Mouse (Mus musculus): Measurements from ENCODE around the gene Wdr60. TPM values are rescaled to one million over a fixed set of nuclear protein-coding genes. Genes with fewer than 3 reads are reported as not detected.

The Wdr60 gene
- polyA plus RNA-seq, 1 experiment: not detected

DNA sequence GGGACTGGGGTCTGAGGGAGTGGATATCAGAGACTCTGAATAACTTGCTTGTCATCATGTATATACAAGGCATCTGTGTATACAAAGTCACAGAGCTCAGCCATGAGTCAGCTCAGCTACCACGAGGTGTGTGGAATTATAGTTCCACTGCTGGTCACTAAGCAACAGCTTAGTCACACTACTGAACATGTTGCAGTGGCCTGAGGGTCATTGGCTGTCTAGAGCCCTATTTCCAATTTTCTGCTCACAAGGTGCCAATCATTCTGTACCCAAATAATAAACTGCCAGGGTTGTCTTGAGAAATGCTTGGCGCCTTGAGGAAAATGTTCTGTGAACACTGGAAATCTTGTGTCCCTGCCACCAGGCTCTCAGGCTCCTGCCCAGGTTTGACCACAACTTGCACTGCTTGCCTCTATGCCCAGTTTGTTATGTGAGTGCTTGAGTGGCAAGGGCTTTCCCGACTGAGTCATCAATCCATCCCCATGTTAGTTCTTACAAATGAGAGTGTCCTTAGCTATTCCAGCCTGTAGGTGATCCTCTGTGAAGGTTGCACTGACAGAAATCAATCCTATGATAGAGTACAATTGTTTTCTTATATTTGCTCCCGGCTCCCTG is 81.3 kb downstream of the Wdr60 start:
- Histone ChIP-seq H3K27ac (ENCODE audit: insufficient read depth, low read depth, low read length) (no peak overlapping the region), H3K4me1 (ENCODE audit: control insufficient read depth, insufficient read depth, low read length) (no peaks in the 10 kb centered on the region), H3K4me3 (ENCODE audit: insufficient read depth, low read depth, low read length) (no peak overlapping the region)
- WGBS: 53% methylated on average over 4 of the region's 4 CpGs
- TF ChIP-seq CTCF (IDR thresholded peaks at IDR 0.05; ENCODE audit: insufficient read depth, low read depth, low read length) (no peak), POLR2A (IDR thresholded peaks at IDR 0.05; ENCODE audit: insufficient read depth, low read depth, low read length) (no peak)

DNA sequence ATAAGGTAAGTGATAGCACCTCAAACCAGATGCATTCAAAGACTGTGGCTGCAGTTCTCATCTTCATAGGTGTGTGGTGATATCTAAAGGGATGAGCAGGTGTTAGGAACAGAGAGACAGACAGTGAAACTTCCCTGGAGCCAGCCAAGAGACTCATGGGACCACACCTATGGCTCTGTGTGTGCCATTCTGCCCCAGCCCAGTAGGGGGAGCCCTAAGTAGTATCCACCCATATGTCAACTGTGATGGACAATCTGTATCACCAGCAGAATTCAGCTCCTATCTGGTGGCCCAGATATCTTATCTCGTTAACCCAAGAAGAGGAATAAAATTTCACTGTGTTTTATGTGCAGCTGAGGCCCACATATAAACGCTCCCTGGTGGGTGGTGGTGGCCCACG is 85.9 kb downstream of the Wdr60 start:
- no peak for TF ChIP-seq CTCF (IDR thresholded peaks at IDR 0.05; ENCODE audit: insufficient read depth, low read depth, low read length)
- Histone ChIP-seq H3K27ac (ENCODE audit: insufficient read depth, low read depth, low read length) (no peak overlapping the region), H3K4me3 (ENCODE audit: insufficient read depth, low read depth, low read length) (no peak overlapping the region), H3K4me1 (ENCODE audit: control insufficient read depth, insufficient read depth, low read length) (no peaks in the 10 kb centered on the region)
- 95% methylated on average over 3 of the region's 3 CpGs for WGBS

DNA sequence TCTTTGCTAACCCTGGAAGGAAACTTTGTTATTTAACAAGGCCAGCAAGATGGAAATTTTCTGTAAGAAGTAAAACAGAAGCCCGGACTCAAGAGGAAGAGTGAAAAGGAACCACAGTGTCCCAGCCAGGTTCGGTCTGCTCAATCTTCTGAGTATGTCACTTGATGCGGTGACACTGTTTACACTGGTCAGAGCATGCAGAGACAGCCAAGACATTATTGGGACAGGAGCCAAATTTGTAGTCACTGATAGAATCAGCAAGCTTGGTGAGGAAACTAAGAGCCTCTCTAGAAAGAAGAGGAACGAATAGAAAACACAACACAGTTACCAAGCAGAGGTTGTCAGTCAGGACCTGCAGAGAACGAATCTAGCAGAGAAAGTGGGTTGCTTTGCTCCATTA is 93.2 kb downstream of the Wdr60 start:
- 59% methylated on average over 5 of the region's 5 CpGs for WGBS
- no peak overlapping the region for H3K27ac ChIP-seq (ENCODE audit: insufficient read depth, low read depth, low read length)

DNA sequence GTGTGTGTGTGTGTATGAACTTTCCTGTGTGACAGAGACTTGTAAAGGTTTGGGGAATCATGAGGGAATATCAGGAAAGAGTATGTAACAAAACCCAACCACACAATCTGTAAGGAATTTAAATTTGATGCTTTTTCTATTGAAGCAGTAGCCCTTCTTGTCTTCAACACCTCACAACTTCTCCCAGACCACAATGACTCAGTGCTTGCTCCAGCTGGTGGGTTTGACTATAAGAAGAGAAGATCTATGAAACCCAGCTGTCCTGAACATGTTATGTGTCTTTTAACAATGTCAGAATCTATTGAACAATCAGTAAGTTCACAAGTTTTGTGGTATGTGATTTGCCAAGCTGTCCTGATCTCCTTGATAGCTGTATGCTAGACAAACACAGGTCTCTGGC is 97.5 kb downstream of the Wdr60 start:
- Histone ChIP-seq H3K27ac (ENCODE audit: insufficient read depth, low read depth, low read length) (no peak overlapping the region), H3K4me3 (ENCODE audit: insufficient read depth, low read depth, low read length) (no peak overlapping the region), H3K4me1 (ENCODE audit: control insufficient read depth, insufficient read depth, low read length) (no peaks in the 10 kb centered on the region)
- TF ChIP-seq CTCF (IDR thresholded peaks at IDR 0.05; ENCODE audit: insufficient read depth, low read depth, low read length) (no peak), POLR2A (IDR thresholded peaks at IDR 0.05; ENCODE audit: insufficient read depth, low read depth, low read length) (no peak)

More for the DNA sequence above, 93.2 kb downstream of the Wdr60 start:
- H3K4me3 ChIP-seq (ENCODE audit: insufficient read depth, low read depth, low read length): no peak overlapping the region
- H3K4me1 ChIP-seq (ENCODE audit: control insufficient read depth, insufficient read depth, low read length): no peaks in the 10 kb centered on the region
- no peak for TF ChIP-seq CTCF (IDR thresholded peaks at IDR 0.05; ENCODE audit: insufficient read depth, low read depth, low read length)
- no peak for TF ChIP-seq POLR2A (IDR thresholded peaks at IDR 0.05; ENCODE audit: insufficient read depth, low read depth, low read length)

DNA sequence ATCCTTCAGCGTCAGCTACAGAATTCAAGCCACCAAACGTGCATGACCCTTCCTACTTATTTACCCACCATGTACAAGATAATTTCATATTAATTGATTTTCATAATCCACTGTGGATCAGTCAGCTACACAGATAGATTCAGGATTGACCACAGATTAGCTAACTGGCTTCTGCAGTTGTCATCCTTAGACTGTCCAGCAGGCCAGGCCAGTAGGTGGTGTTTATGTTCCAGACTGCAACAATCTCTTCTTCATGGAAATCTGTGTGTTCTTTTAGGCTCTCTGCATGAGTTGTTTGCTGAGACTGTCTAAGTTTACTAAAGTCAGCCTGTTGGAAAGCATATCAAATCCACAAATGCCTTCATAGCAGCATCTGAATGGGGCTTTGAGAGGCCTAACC is 103.1 kb downstream of the Wdr60 start:
- WGBS: 88% methylated on average over 2 of the region's 2 CpGs
- no peak overlapping the region for H3K4me3 ChIP-seq (ENCODE audit: insufficient read depth, low read depth, low read length)
- TF ChIP-seq CTCF (IDR thresholded peaks at IDR 0.05; ENCODE audit: insufficient read depth, low read depth, low read length): no peak
- TF ChIP-seq POLR2A (IDR thresholded peaks at IDR 0.05; ENCODE audit: insufficient read depth, low read depth, low read length): no peak
- H3K4me1 ChIP-seq (ENCODE audit: control insufficient read depth, insufficient read depth, low read length): no peaks in the 10 kb centered on the region
- no peak overlapping the region for H3K27ac ChIP-seq (ENCODE audit: insufficient read depth, low read depth, low read length)

DNA sequence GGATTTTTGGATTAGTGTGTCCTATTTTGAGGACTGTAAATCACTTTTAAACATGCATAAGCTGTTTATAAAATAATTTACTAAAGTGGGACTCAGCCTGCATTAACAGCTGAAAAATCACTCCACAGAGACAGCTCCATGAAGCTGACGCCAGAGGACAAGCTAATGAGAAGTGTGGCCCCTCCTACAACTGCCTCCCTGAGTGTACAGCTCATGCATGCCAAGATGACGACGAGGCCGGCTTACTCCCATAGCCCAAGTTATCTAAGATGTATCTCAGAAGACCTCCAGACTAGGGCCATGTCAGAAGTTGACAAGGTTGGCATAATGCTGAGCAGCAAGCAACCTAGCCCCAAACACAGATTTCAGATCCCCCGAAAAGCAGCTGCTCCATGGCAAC is 103.6 kb downstream of the Wdr60 start:
- no peak for TF ChIP-seq CTCF (IDR thresholded peaks at IDR 0.05; ENCODE audit: insufficient read depth, low read depth, low read length)
- TF ChIP-seq POLR2A (IDR thresholded peaks at IDR 0.05; ENCODE audit: insufficient read depth, low read depth, low read length): no peak
- Histone ChIP-seq H3K27ac (ENCODE audit: insufficient read depth, low read depth, low read length) (no peak overlapping the region), H3K4me3 (ENCODE audit: insufficient read depth, low read depth, low read length) (no peak overlapping the region), H3K4me1 (ENCODE audit: control insufficient read depth, insufficient read depth, low read length) (no peaks in the 10 kb centered on the region)
- 83% methylated on average over 5 of the region's 5 CpGs for WGBS

DNA sequence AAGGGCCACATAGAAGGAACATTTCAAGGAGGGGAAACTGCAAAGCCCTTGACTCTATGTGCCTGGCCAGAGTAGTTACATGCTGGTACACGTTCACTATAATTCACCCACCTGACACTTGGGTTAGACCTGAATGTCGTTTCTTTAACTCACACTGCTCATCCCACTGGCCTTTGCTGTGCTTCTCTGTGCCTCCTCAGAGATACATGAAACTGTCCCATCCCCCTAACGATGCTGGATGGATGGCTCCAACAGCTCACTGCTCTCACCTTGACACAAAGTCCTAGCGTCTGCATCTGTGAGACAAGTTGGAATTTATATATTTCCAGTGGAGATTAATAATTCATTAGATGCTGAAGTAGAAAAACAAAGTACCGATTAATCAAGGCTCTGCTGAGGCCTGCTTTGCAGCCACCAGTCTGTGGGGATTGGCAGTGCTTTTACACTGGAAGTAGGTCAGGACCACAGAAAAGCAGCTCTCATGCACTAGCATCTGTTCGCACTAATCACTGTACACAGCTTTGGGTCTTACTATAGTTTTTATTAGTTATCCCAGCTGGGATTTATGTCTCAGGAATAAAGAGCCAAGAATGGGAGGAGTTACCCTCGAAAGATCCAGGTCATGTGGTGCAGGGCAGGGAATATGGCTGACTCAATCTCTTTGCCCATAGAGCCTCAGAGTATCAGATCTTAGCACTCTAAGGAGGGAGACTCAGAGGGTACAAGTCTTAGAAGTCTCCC is 105.9 kb downstream of the Wdr60 start:
- H3K4me1 ChIP-seq (ENCODE audit: control insufficient read depth, insufficient read depth, low read length): no peaks in the 10 kb centered on the region
- 55% methylated on average over 7 of the region's 7 CpGs for WGBS
- no peak overlapping the region for H3K27ac ChIP-seq (ENCODE audit: insufficient read depth, low read depth, low read length)
- no peak for TF ChIP-seq CTCF (IDR thresholded peaks at IDR 0.05; ENCODE audit: insufficient read depth, low read depth, low read length)
- TF ChIP-seq POLR2A (IDR thresholded peaks at IDR 0.05; ENCODE audit: insufficient read depth, low read depth, low read length): no peak
- no peak overlapping the region for H3K4me3 ChIP-seq (ENCODE audit: insufficient read depth, low read depth, low read length)

Other genes starting within 250 kb of the Wdr60 start
- gene Zfp386, start 215.3 kb downstream of the Wdr60 start, polyA plus RNA-seq (2012; ENCODE audit: insufficient read depth, insufficient read length, low replicate concordance, missing spikeins): not detected in 2 replicates
- not detected in 2 replicates for gene Vipr2, start 185.3 kb downstream of the Wdr60 start, polyA plus RNA-seq (2012; ENCODE audit: insufficient read depth, insufficient read length, low replicate concordance, missing spikeins)
- not detected in 2 replicates for gene Gm11027, start 12.4 kb upstream of the Wdr60 start, polyA plus RNA-seq (2012; ENCODE audit: insufficient read depth, insufficient read length, low replicate concordance, missing spikeins)
- not detected in 2 replicates for gene Esyt2, start 18.2 kb upstream of the Wdr60 start, polyA plus RNA-seq (2012; ENCODE audit: insufficient read depth, insufficient read length, low replicate concordance, missing spikeins)
- not detected in 2 replicates for gene Ncapg2, start 142.4 kb upstream of the Wdr60 start, polyA plus RNA-seq (2012; ENCODE audit: insufficient read depth, insufficient read length, low replicate concordance, missing spikeins)
- not detected in 2 replicates for gene Ptprn2, start 222.7 kb upstream of the Wdr60 start, polyA plus RNA-seq (2012; ENCODE audit: insufficient read depth, insufficient read length, low replicate concordance, missing spikeins)